Mouse (Mus musculus) cortical plate, adult 2 months (tissue): ENCODE data around the gene Elf2. TPM values are rescaled to one million over a fixed set of nuclear protein-coding genes. Genes with fewer than 3 reads are reported as not detected.
A peak's percentile ranks its signal among the peaks of the same experiment; 100 is the strongest.

ENCODE experiments used
- H3K27ac ChIP-seq: fragments of 200-500 bp; 2 replicates; pipeline ENCODE4 v1.5.1; 2012; ENCODE audit warnings: low read length, control low read depth, inconsistent platforms; ENCODE audit not compliant: insufficient read depth
- H3K4me1 ChIP-seq: fragments of 200-500 bp; 2 replicates; pipeline ENCODE4 v1.6.1; 2011; ENCODE audit warnings: low read length; ENCODE audit not compliant: control insufficient read depth, insufficient read depth
- H3K4me3 ChIP-seq: fragments of 200-500 bp; 2 replicates; pipeline ENCODE4 v1.5.1; 2011; ENCODE audit warnings: mild to moderate bottlenecking, low read length, control low read depth; ENCODE audit not compliant: insufficient read depth
- CTCF ChIP-seq: fragments of 200-500 bp; IDR thresholded peaks from 2 replicates; pipeline ENCODE4 v1.5.1; 2011; ENCODE audit warnings: mild to moderate bottlenecking, control low read depth, low read length; ENCODE audit not compliant: insufficient read depth; ENCODE audit errors: extremely low read depth
- POLR2A ChIP-seq: fragments of 200-500 bp; IDR thresholded peaks from 2 replicates; pipeline ENCODE4 v1.6.1; 2011; ENCODE audit warnings: mild to moderate bottlenecking, low read length, control low read depth; ENCODE audit not compliant: insufficient read depth; ENCODE audit errors: extremely low read depth
- polyA plus RNA-seq: library from polyadenylated mRNA; depleted of rRNA; stranded (reverse); fragments of >200 nt; gene quantifications from 2 replicates; pipeline ENCODE4 v1.2.3, GENCODE M21; 2012

The Elf2 gene
- polyA plus RNA-seq, 1 experiment: 25.9 TPM

DNA sequence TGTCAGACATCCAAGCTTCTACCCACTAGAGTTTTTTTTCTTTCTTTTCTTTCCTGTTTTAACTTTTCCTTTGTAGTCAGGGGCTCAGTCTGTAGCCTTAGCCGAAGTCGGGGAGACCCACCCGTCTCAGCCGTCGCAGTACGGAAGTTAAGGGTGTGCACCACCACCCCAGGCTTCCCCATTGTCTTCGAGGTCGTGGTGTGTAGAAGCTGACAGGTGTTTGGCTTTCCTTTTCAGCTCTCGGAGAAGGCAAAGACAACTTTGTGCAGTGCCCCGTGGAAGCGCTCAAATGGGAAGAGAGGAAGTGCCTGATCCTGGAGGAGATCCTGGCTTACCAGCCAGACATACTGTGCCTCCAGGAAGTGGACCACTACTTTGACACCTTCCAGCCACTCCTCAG is 91.0 kb downstream of the Elf2 start:
- TF ChIP-seq CTCF: no peak
- TF ChIP-seq POLR2A: no peak
- Histone ChIP-seq H3K4me1 (no peaks in the 10 kb centered on the region), H3K27ac (no peak overlapping the region), H3K4me3 (no peak overlapping the region)

GRCm38 (mm10) chr3:51248600-51248999 is 91.9 kb downstream of the Elf2 start:
- no peaks in the 10 kb centered on the region for H3K4me1 ChIP-seq
- TF ChIP-seq POLR2A: no peak
- no peak for TF ChIP-seq CTCF
- H3K27ac ChIP-seq: no peak overlapping the region
- no peak overlapping the region for H3K4me3 ChIP-seq

- H3K27ac ChIP-seq: no peak overlapping the region
- no peaks in the 10 kb centered on the region for H3K4me1 ChIP-seq
- H3K4me3 ChIP-seq: no peak overlapping the region
- no peak for TF ChIP-seq POLR2A
- no peak for TF ChIP-seq CTCF
Measured at GRCm38 (mm10) chr3:51247704-51248103, 92.8 kb downstream of the Elf2 start.

DNA sequence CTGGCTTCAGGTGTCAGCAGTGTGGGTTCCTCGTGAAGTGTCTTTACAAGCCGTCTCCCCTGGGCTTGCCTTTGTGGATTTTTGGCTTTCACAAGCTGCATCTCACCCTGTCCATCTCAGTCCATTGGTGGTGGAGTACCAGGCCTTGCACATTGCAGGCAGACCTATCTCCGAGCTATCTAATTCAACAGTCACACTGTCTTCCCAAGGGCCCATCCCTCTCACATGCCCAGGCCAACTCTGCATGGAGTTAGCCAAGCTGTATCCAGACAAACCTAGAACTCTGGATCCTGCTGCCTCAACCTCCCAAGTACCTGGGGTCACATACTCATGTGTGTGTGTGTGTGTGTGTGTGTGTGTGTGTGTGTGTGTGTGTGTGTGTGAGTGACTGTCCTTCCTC is 100.9 kb downstream of the Elf2 start:
- TF ChIP-seq POLR2A: no peak
- no peak for TF ChIP-seq CTCF
- H3K4me3 ChIP-seq: no peak overlapping the region
- H3K4me1 ChIP-seq: no peaks in the 10 kb centered on the region; the same call in 1 of the 2 replicates
- no peak overlapping the region for H3K27ac ChIP-seq

DNA sequence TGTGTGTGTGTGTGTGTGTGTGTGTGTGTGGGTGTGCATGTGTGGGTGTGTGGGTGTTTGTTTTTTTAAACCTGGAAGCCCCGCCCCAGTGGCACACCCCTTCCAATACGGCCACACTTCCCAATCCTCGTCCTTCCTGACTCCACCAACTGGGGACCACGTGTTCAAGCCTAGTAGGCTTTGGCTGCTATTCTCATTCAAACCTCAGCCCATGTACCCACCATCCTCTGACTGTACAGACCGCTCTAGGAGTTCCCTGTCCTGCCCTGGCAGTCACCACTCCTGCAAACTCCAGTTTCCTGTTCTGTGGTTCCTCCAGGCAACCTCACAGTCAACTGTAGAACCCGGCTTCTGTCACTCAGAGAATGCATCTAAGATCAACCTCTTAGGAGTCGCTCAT is 101.9 kb downstream of the Elf2 start:
- Histone ChIP-seq H3K4me1 (no peaks in the 10 kb centered on the region; the same call in 1 of the 2 replicates), H3K4me3 (no peak overlapping the region), H3K27ac (no peak overlapping the region)
- TF ChIP-seq POLR2A (no peak), CTCF (no peak)

- Histone ChIP-seq H3K27ac (no peak overlapping the region), H3K4me1 (peaks cover 2% of the 10 kb centered on the region; the same call in 1 of the 2 replicates), H3K4me3 (no peak overlapping the region)
- TF ChIP-seq CTCF (no peak), POLR2A (no peak)
Measured at GRCm38 (mm10) chr3:51234752-51235055, 105.8 kb downstream of the Elf2 start.

DNA sequence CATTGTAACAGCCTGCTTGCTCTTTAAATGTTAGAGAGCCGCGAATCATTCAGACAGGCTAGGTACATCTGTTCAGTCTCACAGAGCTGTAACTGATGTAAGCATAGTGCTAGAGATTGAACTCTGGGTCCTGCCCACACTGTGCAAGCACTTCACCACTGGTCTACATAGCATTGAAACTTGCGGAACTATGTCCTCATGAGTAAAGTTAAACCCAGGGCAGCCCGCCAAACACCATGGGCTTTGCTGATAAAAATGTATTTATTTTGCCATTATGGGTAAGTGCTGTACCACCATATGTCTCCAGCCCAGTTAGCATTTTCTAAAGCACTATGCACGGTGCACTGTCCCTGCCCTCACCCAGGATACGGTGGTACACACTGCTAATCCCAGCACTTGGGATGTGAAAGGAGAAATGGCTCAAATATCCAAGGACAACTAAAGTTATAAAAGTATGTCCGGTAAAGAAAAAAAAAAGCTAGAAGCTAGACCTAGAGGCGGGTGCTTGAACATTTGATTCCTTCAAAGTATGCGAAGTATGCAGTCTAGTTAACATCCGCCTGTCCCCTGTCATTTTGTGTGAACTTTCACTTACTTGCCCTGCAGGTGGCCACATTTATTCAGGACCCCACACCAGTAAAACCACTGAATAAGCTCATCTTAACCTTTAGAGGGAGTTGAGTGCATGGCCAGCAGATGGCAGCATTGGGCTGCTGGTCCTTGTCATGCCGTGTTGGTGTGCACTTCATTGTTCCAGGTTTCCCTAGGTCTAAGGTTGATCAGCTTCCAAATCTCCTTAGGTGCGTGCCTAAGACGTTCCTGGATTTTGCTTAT is 106.3 kb downstream of the Elf2 start:
- H3K4me3 ChIP-seq: no peak overlapping the region
- peaks cover 2% of the 10 kb centered on the region; the same call in 1 of the 2 replicates for H3K4me1 ChIP-seq
- TF ChIP-seq CTCF: peak; percentile 95
- TF ChIP-seq POLR2A: no peak
- H3K27ac ChIP-seq: no peak overlapping the region

DNA sequence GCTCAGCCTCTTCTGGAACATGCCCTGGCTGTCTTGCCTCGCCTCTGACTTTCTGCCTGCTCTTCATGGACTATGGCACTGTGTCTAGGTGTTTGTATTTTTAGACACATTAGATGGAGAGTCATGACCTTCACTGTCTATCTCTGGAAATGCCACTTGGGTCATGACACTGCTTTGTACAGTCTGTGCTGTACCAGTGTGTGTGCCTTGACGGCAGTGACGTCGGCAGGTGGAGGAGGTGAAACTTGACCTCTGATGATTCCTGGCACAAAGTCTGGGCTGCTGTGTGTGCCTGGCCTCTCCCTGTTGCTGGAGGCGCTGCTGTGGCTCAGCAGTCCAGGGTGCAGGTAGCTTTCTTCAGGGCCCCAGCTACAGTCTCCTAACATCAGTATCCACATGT is 107.0 kb downstream of the Elf2 start:
- no peak overlapping the region for H3K27ac ChIP-seq
- no peak overlapping the region for H3K4me3 ChIP-seq
- TF ChIP-seq POLR2A: no peak
- no peak for TF ChIP-seq CTCF
- H3K4me1 ChIP-seq: 0 out of 2 replicates have a peak, but pooled peaks cover 2% of the 10 kb centered on the region

- Histone ChIP-seq H3K27ac (no peak overlapping the region), H3K4me1 (peaks cover 2% of the 10 kb centered on the region; the same call in 1 of the 2 replicates), H3K4me3 (no peak overlapping the region)
- TF ChIP-seq POLR2A (no peak), CTCF (no peak)
Measured at GRCm38 (mm10) chr3:51232205-51232910, 108.1 kb downstream of the Elf2 start.

DNA sequence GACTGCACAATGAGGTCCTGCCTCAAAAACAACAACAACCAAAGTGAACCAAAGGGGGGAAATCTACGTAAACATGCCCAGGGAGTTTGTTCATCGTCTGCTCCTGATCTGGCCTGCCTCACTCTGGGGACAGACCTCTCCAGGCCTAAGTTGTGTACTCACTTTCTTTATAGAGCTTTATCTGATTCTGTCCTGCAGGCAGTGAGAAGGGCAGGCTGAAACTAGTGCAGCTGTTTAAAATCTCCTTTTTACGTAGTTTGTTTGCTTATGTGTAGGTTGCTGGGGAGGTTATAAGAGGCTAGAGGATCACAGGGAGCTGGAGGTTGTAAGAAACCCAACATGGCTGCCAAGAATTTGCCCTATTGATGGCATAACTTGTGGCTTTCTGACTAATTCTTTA is 109.0 kb downstream of the Elf2 start:
- Histone ChIP-seq H3K4me3 (no peak overlapping the region), H3K4me1 (peaks cover 2% of the 10 kb centered on the region; the same call in 1 of the 2 replicates), H3K27ac (no peak overlapping the region)
- TF ChIP-seq POLR2A (no peak), CTCF (no peak)
